Mouse (Mus musculus): ENCODE measurements around the gene Tspan9.

- TF ChIP-seq MAFK (IDR thresholded peaks at IDR 0.05; ENCODE audit: insufficient read depth, low read depth, low read length) (no peak), ZNF384 (IDR thresholded peaks at IDR 0.05; ENCODE audit: low read depth, low read length) (no peak), ZC3H11A (IDR thresholded peaks at IDR 0.05; ENCODE audit: borderline replicate concordance, low read depth, low read length) (no peak), CHD2 (IDR thresholded peaks at IDR 0.05; ENCODE audit: low read depth, low read length) (no peak)
These were observed 19.0 kb downstream of the Tspan9 start for GRCm38 (mm10) chr6:128124222-128124971.
